Mouse (Mus musculus) midbrain, embryonic 16.5 days (tissue): ENCODE measurements around the gene Als2cr12. TPM values are rescaled to one million over a fixed set of nuclear protein-coding genes. Genes with fewer than 3 reads are reported as not detected.
"Not testable (repeated sequence)": the region's sequence is repeated elsewhere in the genome, so short reads cannot be mapped to it uniquely, and the experiment has no call there.

Experiments
- ATAC-seq: fragments of 200-750 bp; cut with Nextera tagmentation; 2 replicates; pipeline ENCODE4 v1.8.0; 2017; ENCODE audit warnings: moderate TSS enrichment
- H3K27ac ChIP-seq: fragments of 300-500 bp; sonication (generic); 2 replicates; pipeline ENCODE4 v1.5.1; 2014; ENCODE audit warnings: mild to moderate bottlenecking, low read length, mixed read lengths
- H3K27me3 ChIP-seq: fragments of 300-500 bp; sonication (generic); 2 replicates; pipeline ENCODE4 v1.6.1; 2014; ENCODE audit warnings: low read depth, low read length, mixed read lengths; ENCODE audit not compliant: control insufficient read depth, insufficient read depth
- H3K36me3 ChIP-seq: fragments of 300-500 bp; sonication (generic); 2 replicates; pipeline ENCODE4 v1.6.1; 2014; ENCODE audit warnings: mild to moderate bottlenecking, low read length, moderate library complexity, mixed read lengths; ENCODE audit not compliant: control insufficient read depth, insufficient read depth
- H3K4me1 ChIP-seq: fragments of 300-500 bp; sonication (generic); 2 replicates; pipeline ENCODE4 v1.6.1; 2014; ENCODE audit warnings: mild to moderate bottlenecking, low read length, mixed read lengths; ENCODE audit not compliant: control insufficient read depth, insufficient read depth
- H3K4me2 ChIP-seq: fragments of 300-500 bp; sonication (generic); 2 replicates; pipeline ENCODE4 v1.6.1; 2014; ENCODE audit warnings: mild to moderate bottlenecking, low read length, mixed read lengths
- H3K4me3 ChIP-seq: fragments of 300-500 bp; sonication (generic); 2 replicates; pipeline ENCODE4 v1.5.1; 2014; ENCODE audit warnings: low read depth, mild to moderate bottlenecking, low read length, moderate library complexity, mixed read lengths
- H3K9ac ChIP-seq: fragments of 300-500 bp; sonication (generic); 2 replicates; pipeline ENCODE4 v1.6.1; 2014; ENCODE audit warnings: low read depth, low read length, mixed read lengths
- H3K9me3 ChIP-seq: fragments of 300-500 bp; sonication (generic); replicated peaks from 2 replicates; pipeline ENCODE4 v1.6.1; 2014; ENCODE audit warnings: mild to moderate bottlenecking, low read length, mixed read lengths; ENCODE audit not compliant: control insufficient read depth, poor library complexity, severe bottlenecking
- WGBS: fragments of 180-500 bp; shearing (Covaris S2); extraction: QIAGEN DNeasy Blood & Tissue Kit; methylation state at CpG from one replicate; pipeline ENCODE4 v1.1.7; 2014; 5-methylcytosine and 5-hydroxymethylcytosine counted together
- polyA plus RNA-seq: library from polyadenylated mRNA; unstranded; fragments of >200 nt; fragmentation: Nextera tagmentation; extraction: Ambion mirVana; gene quantifications from 2 replicates; pipeline ENCODE4 v1.2.1, GENCODE M21; 2015

Als2cr12 gene
- polyA plus RNA-seq, 1 experiment from 2014 or later: not detected

GRCm38 (mm10) chr1:58713893-58714231, 18.1 kb upstream of the Als2cr12 start:
- Histone ChIP-seq H3K4me1 (peaks cover 9% of the 10 kb centered on the region), H3K36me3 (no peaks in the 10 kb centered on the region), H3K27ac (peak overlapping the region; percentile 80), H3K9me3 (no peaks in the 10 kb centered on the region), H3K4me2 (peak overlapping the region; percentile 83), H3K27me3 (no peaks in the 10 kb centered on the region), H3K9ac (peak overlapping the region; percentile 70; the same call in 1 of the 2 replicates), H3K4me3 (peak overlapping the region; percentile 65)
- no peak for ATAC-seq
- 36% methylated on average over 4 of the region's 4 CpGs for WGBS

GRCm38 (mm10) chr1:58713081-58713892, 17.5 kb upstream of the Als2cr12 start:
- H3K9ac ChIP-seq: peak overlapping the region; percentile 70
- peak; percentile 20; the same call in 1 of the 2 replicates for ATAC-seq
- H3K4me2 ChIP-seq: peak overlapping the region; percentile 83
- H3K4me3 ChIP-seq: peak overlapping the region; percentile 65
- WGBS: 3% methylated on average over 30 of the region's 31 CpGs
- H3K36me3 ChIP-seq: no peaks in the 10 kb centered on the region
- no peaks in the 10 kb centered on the region for H3K27me3 ChIP-seq
- peaks cover 9% of the 10 kb centered on the region for H3K4me1 ChIP-seq
- no peaks in the 10 kb centered on the region for H3K9me3 ChIP-seq
- peak overlapping the region; percentile 80 for H3K27ac ChIP-seq

GRCm38 (mm10) chr1:58712076-58713061, 16.6 kb upstream of the Als2cr12 start:
- Histone ChIP-seq H3K4me3 (peak overlapping the region; percentile 65), H3K36me3 (no peaks in the 10 kb centered on the region), H3K27ac (peak overlapping the region; percentile 80), H3K4me2 (peak overlapping the region; percentile 83), H3K4me1 (peaks cover 9% of the 10 kb centered on the region), H3K9me3 (no peaks in the 10 kb centered on the region), H3K27me3 (no peaks in the 10 kb centered on the region), H3K9ac (peak overlapping the region; percentile 70; the same call in 1 of the 2 replicates)
- ATAC-seq: peak; percentile 77
- 1% methylated on average over 17 of the region's 17 CpGs for WGBS

- Histone ChIP-seq H3K4me3 (peak within 1 kb of the TSS; percentile 65), H3K4me2 (peak within 1 kb of the TSS; percentile 83), H3K9me3 (no peaks in the 10 kb centered on the region), H3K9ac (peak within 1 kb of the TSS; percentile 80), H3K36me3 (no peaks in the 10 kb centered on the region), H3K4me1 (peaks cover 9% of the 10 kb centered on the region), H3K27me3 (no peaks in the 10 kb centered on the region), H3K27ac (peak within 1 kb of the TSS; percentile 79)
- WGBS: under 1% methylated on average over 45 of the region's 45 CpGs
- ATAC-seq: peak; percentile 90
Measured at GRCm38 (mm10) chr1:58711365-58712016, 15.7 kb upstream of the Als2cr12 start, which contains the start of gene Cflar. Cflar (plus strand) TSS chr1:58711508.

GRCm38 (mm10) chr1:58710711-58711364, 15.0 kb upstream of the Als2cr12 start:
- WGBS: 48% methylated on average over 10 of the region's 10 CpGs
- Histone ChIP-seq H3K4me2 (peak overlapping the region; percentile 83), H3K27ac (peak overlapping the region; percentile 79), H3K4me1 (peaks cover 9% of the 10 kb centered on the region), H3K36me3 (no peaks in the 10 kb centered on the region), H3K27me3 (no peaks in the 10 kb centered on the region), H3K9ac (peak overlapping the region; percentile 80), H3K4me3 (peak overlapping the region; percentile 65), H3K9me3 (no peaks in the 10 kb centered on the region)
- ATAC-seq: no peak; the same call in 1 of the 2 replicates

- not testable (repeated sequence) for H3K4me2 ChIP-seq, H3K9ac ChIP-seq, H3K27me3 ChIP-seq, H3K4me1 ChIP-seq, H3K27ac ChIP-seq, H3K9me3 ChIP-seq, ATAC-seq, H3K4me3 ChIP-seq, H3K36me3 ChIP-seq
- 97% methylated on average over 1 of the region's 1 CpGs for WGBS
Measured at GRCm38 (mm10) chr1:58710043-58710442, 14.3 kb upstream of the Als2cr12 start.

GRCm38 (mm10) chr1:58700580-58701162, 4.9 kb upstream of the Als2cr12 start:
- not testable (repeated sequence) for H3K4me1 ChIP-seq, H3K9me3 ChIP-seq, H3K4me2 ChIP-seq, H3K36me3 ChIP-seq, H3K4me3 ChIP-seq, H3K27ac ChIP-seq, H3K27me3 ChIP-seq, ATAC-seq, H3K9ac ChIP-seq
- WGBS: 86% methylated on average over 4 of the region's 5 CpGs

GRCm38 (mm10) chr1:58699988-58700387, 4.2 kb upstream of the Als2cr12 start:
- H3K4me3 ChIP-seq: no peak overlapping the region
- no peaks in the 10 kb centered on the region for H3K36me3 ChIP-seq
- no peaks in the 10 kb centered on the region for H3K9me3 ChIP-seq
- no peaks in the 10 kb centered on the region for H3K4me1 ChIP-seq
- H3K27ac ChIP-seq: no peak overlapping the region
- no peak overlapping the region for H3K9ac ChIP-seq
- no peak for ATAC-seq
- H3K4me2 ChIP-seq: no peak overlapping the region
- H3K27me3 ChIP-seq: no peaks in the 10 kb centered on the region
- WGBS: 70% methylated on average over 3 of the region's 3 CpGs
